Mouse (Mus musculus): ENCODE results near the gene Lef1. TPM values are rescaled to one million over a fixed set of nuclear protein-coding genes. Genes with fewer than 3 reads are reported as not detected.

Gene Lef1
- polyA plus RNA-seq, 1 experiment = 4.3 TPM

GRCm38 (mm10) chr3:131190671-131191367, 80.5 kb downstream of the Lef1 start:
- H3K4me3 ChIP-seq (replicated peaks; ENCODE audit: control insufficient read depth, low read depth, low read length) = no peak overlapping the region
- 81% methylated on average over 19 of the region's 19 CpGs for WGBS

GRCm38 (mm10) chr3:131191454-131191853, 81.2 kb downstream of the Lef1 start:
- 71% methylated on average over 7 of the region's 7 CpGs for WGBS
- TF ChIP-seq POLR2A (IDR thresholded peaks at IDR 0.05; ENCODE audit: borderline replicate concordance, control insufficient read depth, low read depth, low read length) (no peak), CTCF (IDR thresholded peaks at IDR 0.05; ENCODE audit: control insufficient read depth, insufficient read depth, low read length) (no peak)
- Histone ChIP-seq H3K27ac (ENCODE audit: control insufficient read depth, insufficient read depth, low read depth, low read length, poor library complexity) (no peak overlapping the region), H3K4me3 (replicated peaks; ENCODE audit: control insufficient read depth, low read depth, low read length) (no peak overlapping the region), H3K4me1 (ENCODE audit: control insufficient read depth, insufficient read depth, low read length) (no peaks in the 10 kb centered on the region)

More at GRCm38 (mm10) chr3:131190671-131191367, 80.5 kb downstream of the Lef1 start:
- no peak overlapping the region for H3K27ac ChIP-seq (ENCODE audit: control insufficient read depth, insufficient read depth, low read depth, low read length, poor library complexity)
- no peaks in the 10 kb centered on the region for H3K4me1 ChIP-seq (ENCODE audit: control insufficient read depth, insufficient read depth, low read length)
- TF ChIP-seq POLR2A (IDR thresholded peaks at IDR 0.05; ENCODE audit: borderline replicate concordance, control insufficient read depth, low read depth, low read length) (no peak), CTCF (IDR thresholded peaks at IDR 0.05; ENCODE audit: control insufficient read depth, insufficient read depth, low read length) (no peak)

GRCm38 (mm10) chr3:131196050-131196449, 85.8 kb downstream of the Lef1 start:
- no peak overlapping the region for H3K4me3 ChIP-seq (replicated peaks; ENCODE audit: control insufficient read depth, low read depth, low read length)
- H3K4me1 ChIP-seq (ENCODE audit: control insufficient read depth, insufficient read depth, low read length) = no peaks in the 10 kb centered on the region
- WGBS = 79% methylated on average over 10 of the region's 10 CpGs
- H3K27ac ChIP-seq (ENCODE audit: control insufficient read depth, insufficient read depth, low read depth, low read length, poor library complexity) = no peak overlapping the region
- TF ChIP-seq POLR2A (IDR thresholded peaks at IDR 0.05; ENCODE audit: borderline replicate concordance, control insufficient read depth, low read depth, low read length) (no peak), CTCF (IDR thresholded peaks at IDR 0.05; ENCODE audit: control insufficient read depth, insufficient read depth, low read length) (no peak)

DNA sequence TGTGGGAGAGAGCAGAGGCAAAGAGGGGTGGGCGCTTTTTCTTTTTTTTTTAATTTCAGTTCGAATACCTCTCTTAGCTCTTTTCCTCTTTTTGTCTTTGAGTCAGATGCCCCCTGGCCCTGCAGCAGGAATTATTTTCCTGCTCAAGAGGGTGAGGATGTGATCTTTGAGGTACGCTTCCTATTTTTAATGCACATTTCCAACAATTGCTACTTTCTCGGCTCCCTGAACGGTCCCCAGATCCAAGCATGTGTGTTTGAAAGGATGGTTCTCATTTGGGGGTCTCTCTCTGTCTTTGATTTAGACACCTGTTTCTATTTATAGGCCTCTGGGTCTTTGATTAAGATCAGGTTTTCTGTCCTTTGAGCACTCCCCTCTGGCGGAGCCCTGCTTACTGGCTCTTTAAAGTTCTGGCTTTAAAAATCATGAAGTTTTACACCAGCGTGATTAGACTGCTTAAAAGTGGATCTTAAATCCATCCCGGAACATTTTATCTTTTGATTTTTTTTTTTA, 86.3 kb downstream of the Lef1 start:
- TF ChIP-seq POLR2A (IDR thresholded peaks at IDR 0.05; ENCODE audit: borderline replicate concordance, control insufficient read depth, low read depth, low read length) (no peak), CTCF (IDR thresholded peaks at IDR 0.05; ENCODE audit: control insufficient read depth, insufficient read depth, low read length) (no peak)
- H3K4me3 ChIP-seq (replicated peaks; ENCODE audit: control insufficient read depth, low read depth, low read length) = no peak overlapping the region
- no peak overlapping the region for H3K27ac ChIP-seq (ENCODE audit: control insufficient read depth, insufficient read depth, low read depth, low read length, poor library complexity)
- 82% methylated on average over 8 of the region's 8 CpGs for WGBS
- no peaks in the 10 kb centered on the region for H3K4me1 ChIP-seq (ENCODE audit: control insufficient read depth, insufficient read depth, low read length)

- no peak for TF ChIP-seq POLR2A (IDR thresholded peaks at IDR 0.05; ENCODE audit: borderline replicate concordance, control insufficient read depth, low read depth, low read length)
- TF ChIP-seq CTCF (IDR thresholded peaks at IDR 0.05; ENCODE audit: control insufficient read depth, insufficient read depth, low read length) = no peak
- Histone ChIP-seq H3K4me1 (ENCODE audit: control insufficient read depth, insufficient read depth, low read length) (no peaks in the 10 kb centered on the region), H3K4me3 (replicated peaks; ENCODE audit: control insufficient read depth, low read depth, low read length) (no peak overlapping the region), H3K27ac (ENCODE audit: control insufficient read depth, insufficient read depth, low read depth, low read length, poor library complexity) (no peak overlapping the region)
- 64% methylated on average over 3 of the region's 3 CpGs for WGBS
Observed at GRCm38 (mm10) chr3:131198991-131199390, 88.7 kb downstream of the Lef1 start.

DNA sequence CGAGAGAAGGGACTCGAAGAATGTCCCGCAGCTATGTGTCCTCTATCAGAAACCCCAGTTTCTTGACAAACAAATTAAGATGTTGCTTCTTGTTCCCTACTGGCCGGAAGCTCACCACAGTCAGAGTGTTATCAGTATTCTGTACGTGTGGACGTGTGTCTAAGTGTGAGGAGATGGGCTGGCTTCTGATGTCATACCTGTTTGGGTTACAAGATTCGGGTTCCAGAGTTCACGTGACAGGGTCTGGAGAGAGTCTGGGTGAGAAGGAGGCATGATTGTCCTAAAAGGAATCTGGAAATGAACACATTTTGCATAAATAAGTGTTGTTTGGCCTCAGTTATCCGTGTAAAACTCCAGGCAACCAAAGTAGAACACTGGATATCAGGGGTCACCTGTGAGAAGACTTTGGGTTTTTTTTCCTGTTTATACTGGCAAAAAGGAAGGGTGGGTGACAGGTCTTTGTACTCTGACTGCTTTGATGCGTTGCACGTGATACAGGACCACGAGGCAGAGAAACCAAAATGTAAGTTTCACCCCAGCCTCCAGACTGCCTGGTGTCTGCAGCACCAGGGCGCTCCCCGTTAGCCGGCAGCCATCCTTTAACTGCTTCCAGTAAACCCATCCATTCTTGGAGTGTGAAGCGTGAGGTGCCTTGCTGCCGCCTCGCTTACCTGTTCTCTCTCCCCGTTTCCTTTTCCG, 89.5 kb downstream of the Lef1 start:
- WGBS = 82% methylated on average over 20 of the region's 20 CpGs
- no peak overlapping the region for H3K27ac ChIP-seq (ENCODE audit: control insufficient read depth, insufficient read depth, low read depth, low read length, poor library complexity)
- no peak overlapping the region for H3K4me3 ChIP-seq (replicated peaks; ENCODE audit: control insufficient read depth, low read depth, low read length)
- TF ChIP-seq CTCF (IDR thresholded peaks at IDR 0.05; ENCODE audit: control insufficient read depth, insufficient read depth, low read length) (no peak), POLR2A (IDR thresholded peaks at IDR 0.05; ENCODE audit: borderline replicate concordance, control insufficient read depth, low read depth, low read length) (no peak)
- H3K4me1 ChIP-seq (ENCODE audit: control insufficient read depth, insufficient read depth, low read length) = no peaks in the 10 kb centered on the region

DNA sequence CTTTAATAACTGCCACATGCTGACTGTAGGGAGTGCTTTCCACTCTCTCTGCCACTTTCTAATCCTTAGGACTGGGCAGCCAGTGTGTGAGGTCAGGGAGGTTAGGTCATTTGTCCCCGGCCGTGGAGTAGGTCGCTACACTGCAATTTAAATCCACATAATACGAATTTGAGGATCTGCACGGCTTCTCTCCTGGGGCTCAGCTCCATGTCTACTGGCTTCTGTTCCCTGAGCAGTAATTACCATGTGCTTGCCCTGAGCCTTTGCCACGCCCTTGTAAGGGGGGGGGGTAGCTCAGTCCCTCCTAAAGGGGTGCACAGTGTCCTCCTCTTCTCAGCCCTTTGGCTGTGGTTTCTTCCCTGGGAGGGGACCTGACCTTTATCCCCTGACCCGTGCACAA, 92.0 kb downstream of the Lef1 start:
- WGBS = 80% methylated on average over 7 of the region's 7 CpGs
- TF ChIP-seq CTCF (IDR thresholded peaks at IDR 0.05; ENCODE audit: control insufficient read depth, insufficient read depth, low read length) (no peak), POLR2A (IDR thresholded peaks at IDR 0.05; ENCODE audit: borderline replicate concordance, control insufficient read depth, low read depth, low read length) (no peak)

GRCm38 (mm10) chr3:131207846-131208245, 97.6 kb downstream of the Lef1 start:
- peaks cover 2% of the 10 kb centered on the region for H3K4me1 ChIP-seq (ENCODE audit: control insufficient read depth, insufficient read depth, low read length)
- TF ChIP-seq CTCF (IDR thresholded peaks at IDR 0.05; ENCODE audit: control insufficient read depth, insufficient read depth, low read length) (no peak), POLR2A (IDR thresholded peaks at IDR 0.05; ENCODE audit: borderline replicate concordance, control insufficient read depth, low read depth, low read length) (no peak)
- H3K27ac ChIP-seq (ENCODE audit: control insufficient read depth, insufficient read depth, low read depth, low read length, poor library complexity) = no peak overlapping the region
- WGBS = 42% methylated on average over 5 of the region's 5 CpGs
- no peak overlapping the region for H3K4me3 ChIP-seq (replicated peaks; ENCODE audit: control insufficient read depth, low read depth, low read length)

More for the DNA sequence above, 92.0 kb downstream of the Lef1 start:
- Histone ChIP-seq H3K27ac (ENCODE audit: control insufficient read depth, insufficient read depth, low read depth, low read length, poor library complexity) (no peak overlapping the region), H3K4me1 (ENCODE audit: control insufficient read depth, insufficient read depth, low read length) (no peaks in the 10 kb centered on the region), H3K4me3 (replicated peaks; ENCODE audit: control insufficient read depth, low read depth, low read length) (no peak overlapping the region)
